Mouse (Mus musculus) CH12.LX (cell line): ENCODE measurements around the gene Spg11.

Experiments
- CHD1 ChIP-seq: IDR thresholded peaks from 2 replicates; pipeline ENCODE4 v1.6.1; 2012; ENCODE audit warnings: low read depth, low read length, improper control_type of control experiment, inconsistent platforms
- EP300 ChIP-seq: IDR thresholded peaks from 2 replicates; pipeline ENCODE4 v1.6.1; 2011; ENCODE audit warnings: low read length, improper control_type of control experiment
- POLR2A ChIP-seq: IDR thresholded peaks from 2 replicates; pipeline ENCODE4 v1.6.1; 2011; ENCODE audit warnings: low read depth, mild to moderate bottlenecking, improper control_type of control experiment, low read length
- RCOR1 ChIP-seq: conservative IDR thresholded peaks from 2 replicates; pipeline ENCODE4 v1.6.1; 2012; ENCODE audit warnings: low read depth, mild to moderate bottlenecking, inconsistent platforms, low read length, improper control_type of control experiment
- ZKSCAN1 ChIP-seq: IDR thresholded peaks from 2 replicates; pipeline ENCODE4 v1.6.1; 2012; ENCODE audit warnings: low read depth, inconsistent platforms, low read length, improper control_type of control experiment, borderline replicate concordance

- TF ChIP-seq POLR2A: peak; percentile 39; the same call in 1 of the 2 replicates
- no peak for TF ChIP-seq CHD1
- no peak for TF ChIP-seq RCOR1
- TF ChIP-seq EP300: no peak
- TF ChIP-seq ZKSCAN1: no peak
These were observed 37.1 kb upstream of the Spg11 start for GRCm38 (mm10) chr2:122155292-122155691.
